Mouse (Mus musculus) embryonic facial prominence, embryonic 15.5 days (tissue): ENCODE measurements around the gene 1700025G04Rik. TPM values are rescaled to one million over a fixed set of nuclear protein-coding genes. Genes with fewer than 3 reads are reported as not detected.
A peak's percentile ranks its signal among the peaks of the same experiment; 100 is the strongest.

Experiments
- ATAC-seq: fragments of 200-750 bp; cut with Nextera tagmentation; 2 replicates; pipeline ENCODE4 v1.8.0; 2017; ENCODE audit warnings: low read depth, moderate TSS enrichment; ENCODE audit not compliant: insufficient number of reproducible peaks, low FRiP score, low TSS enrichment
- H3K27ac ChIP-seq: fragments of 300-500 bp; sonication (generic); replicated peaks from 2 replicates; pipeline ENCODE4 v1.5.1; 2015; ENCODE audit warnings: mild to moderate bottlenecking, inconsistent platforms
- H3K27me3 ChIP-seq: fragments of 300-500 bp; sonication (generic); 2 replicates; pipeline ENCODE4 v1.6.1; 2015; ENCODE audit warnings: inconsistent platforms
- H3K36me3 ChIP-seq: fragments of 300-500 bp; sonication (generic); 2 replicates; pipeline ENCODE4 v1.6.1; 2015; ENCODE audit warnings: mild to moderate bottlenecking, inconsistent platforms
- H3K4me1 ChIP-seq: fragments of 300-500 bp; sonication (generic); 2 replicates; pipeline ENCODE4 v1.6.1; 2015; ENCODE audit warnings: inconsistent platforms
- H3K4me2 ChIP-seq: fragments of 300-500 bp; sonication (generic); replicated peaks from 2 replicates; pipeline ENCODE4 v1.6.1; 2015; ENCODE audit warnings: mild to moderate bottlenecking, inconsistent platforms
- H3K4me3 ChIP-seq: fragments of 300-500 bp; sonication (generic); replicated peaks from 2 replicates; pipeline ENCODE4 v1.5.1; 2015; ENCODE audit warnings: mild to moderate bottlenecking, inconsistent platforms
- H3K9ac ChIP-seq: fragments of 300-500 bp; sonication (generic); 2 replicates; pipeline ENCODE4 v1.6.1; 2015; ENCODE audit warnings: inconsistent platforms
- H3K9me3 ChIP-seq: fragments of 300-500 bp; sonication (generic); replicated peaks from 2 replicates; pipeline ENCODE4 v1.6.1; 2016; ENCODE audit warnings: inconsistent platforms
- WGBS: fragments of 180-500 bp; shearing (Covaris S2); methylation state at CpG from one replicate; pipeline ENCODE4 v1.1.7; 2015; 5-methylcytosine and 5-hydroxymethylcytosine counted together
- polyA plus RNA-seq: library from polyadenylated mRNA; unstranded; fragments of >200 nt; fragmentation: Nextera tagmentation; extraction: Ambion mirVana; gene quantifications from 2 replicates; pipeline ENCODE4 v1.2.1, GENCODE M21; 2015

1700025G04Rik gene
- polyA plus RNA-seq, 1 experiment from 2014 or later, result 44.9 TPM

DNA sequence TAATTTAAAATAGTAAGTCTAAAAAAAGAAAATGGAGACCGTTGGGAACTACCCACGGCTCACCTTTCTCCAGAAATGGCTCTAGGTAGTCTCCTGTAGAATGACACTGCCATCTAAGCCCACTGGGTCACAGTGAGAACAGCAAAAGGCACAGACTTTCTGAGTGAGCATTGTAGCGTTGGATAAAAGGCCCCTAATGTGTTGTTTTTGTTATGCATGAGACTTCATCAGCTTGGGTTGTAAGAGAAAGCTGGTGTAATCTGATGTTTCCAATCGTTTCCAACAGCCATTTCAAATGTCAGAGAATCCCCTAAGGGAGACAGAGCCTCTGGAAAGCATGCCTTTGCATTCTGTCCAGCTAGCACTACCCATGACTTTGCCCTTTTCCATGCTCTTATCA lies 19.5 kb downstream of the 1700025G04Rik start:
- no peaks in the 10 kb centered on the region for H3K9me3 ChIP-seq
- H3K36me3 ChIP-seq, result no peaks in the 10 kb centered on the region
- H3K27ac ChIP-seq, result no peak overlapping the region
- H3K4me1 ChIP-seq, result no peaks in the 10 kb centered on the region
- WGBS, result 63% methylated on average over 4 of the region's 4 CpGs
- ATAC-seq, result no peak
- no peaks in the 10 kb centered on the region for H3K27me3 ChIP-seq
- no peak overlapping the region for H3K4me2 ChIP-seq
- H3K4me3 ChIP-seq, result no peak overlapping the region
- no peak overlapping the region for H3K9ac ChIP-seq

DNA sequence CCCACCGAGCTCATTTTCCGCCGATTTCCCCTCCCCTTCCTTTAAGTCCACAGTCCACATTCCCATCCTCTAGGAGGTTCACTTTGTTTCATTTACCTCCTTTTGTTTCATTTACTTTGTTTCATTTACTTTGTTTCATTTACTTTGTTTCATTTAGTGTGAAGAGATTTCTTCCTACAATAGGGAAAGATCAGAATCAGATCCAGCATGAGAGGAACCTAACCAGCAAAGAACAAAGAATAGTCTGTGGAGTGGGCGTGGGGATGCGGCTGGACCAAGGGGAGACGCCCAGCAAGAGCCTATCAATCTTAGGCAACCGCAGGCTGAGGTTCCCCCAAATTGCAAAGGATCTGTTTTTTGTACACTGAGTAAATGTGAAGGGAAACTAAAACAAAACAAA lies 20.2 kb downstream of the 1700025G04Rik start:
- no peaks in the 10 kb centered on the region for H3K9me3 ChIP-seq
- 70% methylated on average over 7 of the region's 7 CpGs for WGBS

DNA sequence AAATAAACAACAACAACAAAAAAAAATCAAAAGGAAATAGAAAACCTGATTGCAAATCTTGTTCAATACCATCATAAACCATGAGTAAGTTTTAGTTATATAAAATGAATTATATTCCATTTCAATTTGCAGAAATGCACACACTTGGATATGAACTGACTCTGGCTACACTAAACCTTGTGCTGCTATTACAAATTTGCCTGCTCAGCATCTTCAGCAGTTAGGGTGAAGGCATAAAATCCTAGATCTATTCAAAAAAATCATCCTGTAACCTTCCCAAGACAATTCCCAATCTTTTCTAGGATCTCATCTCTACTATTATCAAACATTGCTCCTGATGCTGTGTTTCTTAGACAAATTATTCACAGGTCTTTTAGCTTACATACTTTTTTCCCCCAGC lies 22.0 kb downstream of the 1700025G04Rik start:
- Histone ChIP-seq H3K36me3 (no peaks in the 10 kb centered on the region), H3K27me3 (no peaks in the 10 kb centered on the region), H3K4me3 (no peak overlapping the region), H3K27ac (no peak overlapping the region), H3K4me1 (peaks cover 7% of the 10 kb centered on the region; the same call in 1 of the 2 replicates), H3K9me3 (no peaks in the 10 kb centered on the region), H3K4me2 (no peak overlapping the region), H3K9ac (no peak overlapping the region)
- ATAC-seq, result no peak

More for the DNA sequence above, 20.2 kb downstream of the 1700025G04Rik start:
- Histone ChIP-seq H3K27ac (no peak overlapping the region), H3K36me3 (no peaks in the 10 kb centered on the region), H3K4me1 (no peaks in the 10 kb centered on the region), H3K4me3 (no peak overlapping the region), H3K9ac (no peak overlapping the region), H3K4me2 (no peak overlapping the region), H3K27me3 (no peaks in the 10 kb centered on the region)
- ATAC-seq, result no peak

DNA sequence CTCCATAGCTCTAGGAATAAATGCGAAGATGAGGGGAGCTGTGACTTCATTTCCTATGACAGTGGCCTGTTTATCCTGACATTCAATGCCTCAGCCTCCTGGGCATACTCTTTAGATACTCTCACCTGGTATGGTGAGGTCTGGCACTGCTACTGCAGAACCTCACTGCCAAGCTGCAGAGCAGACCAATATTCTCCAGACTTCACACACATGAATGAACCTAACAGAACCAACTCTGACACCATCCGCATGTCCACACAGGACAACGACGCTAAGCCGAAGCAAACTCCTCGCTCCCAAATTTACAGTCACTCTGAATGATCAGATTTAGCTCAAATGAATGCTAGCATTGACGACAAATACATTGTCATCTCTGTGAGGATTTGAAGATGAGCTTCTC lies 24.4 kb downstream of the 1700025G04Rik start:
- H3K4me1 ChIP-seq, result peaks cover 16% of the 10 kb centered on the region
- H3K4me3 ChIP-seq, result no peak overlapping the region
- H3K9me3 ChIP-seq, result no peaks in the 10 kb centered on the region
- no peaks in the 10 kb centered on the region for H3K27me3 ChIP-seq
- WGBS, result 95% methylated on average over 7 of the region's 7 CpGs
- H3K36me3 ChIP-seq, result no peaks in the 10 kb centered on the region
- no peak overlapping the region for H3K4me2 ChIP-seq
- no peak overlapping the region for H3K27ac ChIP-seq
- H3K9ac ChIP-seq, result no peak overlapping the region
- ATAC-seq, result no peak

DNA sequence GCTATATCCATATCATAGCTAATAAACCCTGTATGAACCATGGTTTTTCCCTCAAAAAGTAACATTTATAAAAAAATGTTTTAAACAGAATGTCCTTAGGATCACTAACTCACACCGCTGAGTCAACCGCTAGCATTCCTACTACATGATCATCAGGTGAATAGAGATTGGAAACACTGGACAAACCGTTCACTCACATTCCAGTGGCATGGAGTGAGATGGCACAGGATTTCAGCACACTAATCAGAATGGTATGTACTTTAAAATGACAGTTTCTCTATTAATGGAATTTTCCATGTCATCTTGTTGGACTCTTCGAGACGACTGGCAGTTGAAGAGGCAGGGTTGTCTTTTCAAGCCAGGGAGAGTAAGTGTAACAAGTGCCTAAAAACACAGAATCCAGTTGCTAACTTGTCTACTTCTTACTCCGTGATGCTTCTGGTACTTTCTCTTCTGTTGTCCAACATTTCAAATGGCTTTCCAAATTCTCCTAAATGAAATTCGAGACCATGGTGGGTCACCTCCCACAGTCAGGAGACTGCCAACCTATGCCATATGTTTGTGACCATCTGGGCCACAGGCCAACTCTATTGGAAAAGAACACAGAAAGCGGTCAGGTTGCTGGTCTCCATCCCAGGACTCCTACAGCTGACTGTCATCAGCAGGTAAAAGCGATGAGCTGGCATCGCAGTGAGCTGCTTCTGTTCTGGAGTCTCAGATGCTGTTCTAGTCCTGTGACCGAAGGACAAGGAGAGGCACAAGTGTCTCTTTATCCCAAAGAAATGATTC lies 26.4 kb downstream of the 1700025G04Rik start:
- H3K27me3 ChIP-seq, result no peaks in the 10 kb centered on the region
- 85% methylated on average over 11 of the region's 11 CpGs for WGBS
- H3K4me3 ChIP-seq, result no peak overlapping the region
- no peaks in the 10 kb centered on the region for H3K36me3 ChIP-seq
- no peak for ATAC-seq
- H3K27ac ChIP-seq, result no peak overlapping the region
- no peak overlapping the region for H3K4me2 ChIP-seq
- no peak overlapping the region for H3K9ac ChIP-seq
- peaks cover 22% of the 10 kb centered on the region for H3K4me1 ChIP-seq
- H3K9me3 ChIP-seq, result no peaks in the 10 kb centered on the region

DNA sequence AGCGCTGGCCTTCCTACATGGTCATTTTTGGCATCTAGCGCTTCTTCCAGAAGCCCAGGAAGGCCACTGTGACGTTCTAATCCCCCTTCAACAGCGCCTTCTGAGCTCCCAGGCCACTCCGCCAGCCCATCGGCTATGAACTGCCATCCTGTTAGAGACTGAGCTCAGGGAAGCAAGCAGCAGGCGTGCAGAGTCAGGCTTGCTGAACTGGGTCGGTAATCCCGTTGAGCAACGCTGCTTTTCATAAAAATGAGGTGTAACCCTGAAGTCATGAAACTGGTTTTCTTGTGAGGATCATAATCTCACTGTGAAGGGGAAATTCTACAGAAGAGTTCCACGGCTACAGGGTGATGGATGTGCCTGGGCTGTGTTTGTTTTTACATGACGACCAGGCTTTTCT lies 28.2 kb downstream of the 1700025G04Rik start:
- Histone ChIP-seq H3K36me3 (no peaks in the 10 kb centered on the region), H3K27ac (peak overlapping the region; percentile 80), H3K4me1 (peaks cover 22% of the 10 kb centered on the region), H3K9ac (no peak overlapping the region), H3K4me3 (no peak overlapping the region), H3K4me2 (no peak overlapping the region), H3K9me3 (no peaks in the 10 kb centered on the region), H3K27me3 (no peaks in the 10 kb centered on the region)
- ATAC-seq, result no peak
- WGBS, result 70% methylated on average over 12 of the region's 12 CpGs

DNA sequence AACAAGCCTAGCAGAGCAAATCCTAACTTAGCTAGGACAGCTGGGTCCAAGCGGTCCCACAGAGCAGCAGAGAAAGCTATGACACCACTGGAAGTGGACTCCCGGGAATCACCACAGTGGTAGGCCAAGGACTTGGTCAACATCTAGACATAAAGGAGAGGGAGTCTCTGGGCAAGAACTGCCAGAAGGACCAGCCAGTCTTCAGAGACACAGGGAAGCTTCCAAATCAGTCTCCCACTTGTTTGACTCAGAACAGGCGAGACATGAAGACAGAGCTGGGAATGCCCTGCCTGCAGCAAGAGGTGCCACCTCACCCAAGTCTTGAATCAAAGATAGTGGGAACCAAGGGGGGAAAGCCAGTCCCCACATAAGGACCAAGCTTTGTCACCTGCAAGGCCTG lies 29.7 kb downstream of the 1700025G04Rik start:
- Histone ChIP-seq H3K4me2 (no peak overlapping the region), H3K27me3 (no peaks in the 10 kb centered on the region), H3K27ac (no peak overlapping the region), H3K9me3 (no peaks in the 10 kb centered on the region), H3K9ac (no peak overlapping the region), H3K4me3 (no peak overlapping the region), H3K4me1 (peaks cover 22% of the 10 kb centered on the region), H3K36me3 (no peaks in the 10 kb centered on the region)
- ATAC-seq, result no peak
- WGBS, result 95% methylated on average over 3 of the region's 3 CpGs

DNA sequence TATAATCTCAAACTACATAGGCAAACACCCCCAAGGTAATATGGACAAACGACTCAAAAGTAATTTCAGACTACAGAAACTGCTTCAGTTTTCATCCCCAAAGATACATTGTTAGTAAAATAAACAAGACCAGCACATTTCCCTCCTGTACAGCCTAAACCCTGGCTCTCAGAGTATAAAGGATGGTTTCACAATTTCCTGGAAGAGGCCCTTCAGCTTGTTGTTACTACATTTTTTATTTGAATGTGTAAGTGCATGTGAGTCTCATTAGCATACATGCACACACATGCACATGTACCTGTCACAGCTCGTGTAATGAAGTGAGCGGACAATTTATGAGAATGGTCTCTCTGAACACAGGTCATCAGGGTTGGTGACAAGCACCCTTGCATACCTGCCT lies 31.1 kb downstream of the 1700025G04Rik start:
- H3K4me1 ChIP-seq, result peaks cover 17% of the 10 kb centered on the region
- WGBS, result 72% methylated on average over 3 of the region's 3 CpGs
- no peak overlapping the region for H3K4me2 ChIP-seq
- H3K36me3 ChIP-seq, result no peaks in the 10 kb centered on the region
- no peak for ATAC-seq
- H3K9me3 ChIP-seq, result no peaks in the 10 kb centered on the region
- H3K27me3 ChIP-seq, result no peaks in the 10 kb centered on the region
- H3K4me3 ChIP-seq, result no peak overlapping the region
- no peak overlapping the region for H3K9ac ChIP-seq
- H3K27ac ChIP-seq, result no peak overlapping the region

DNA sequence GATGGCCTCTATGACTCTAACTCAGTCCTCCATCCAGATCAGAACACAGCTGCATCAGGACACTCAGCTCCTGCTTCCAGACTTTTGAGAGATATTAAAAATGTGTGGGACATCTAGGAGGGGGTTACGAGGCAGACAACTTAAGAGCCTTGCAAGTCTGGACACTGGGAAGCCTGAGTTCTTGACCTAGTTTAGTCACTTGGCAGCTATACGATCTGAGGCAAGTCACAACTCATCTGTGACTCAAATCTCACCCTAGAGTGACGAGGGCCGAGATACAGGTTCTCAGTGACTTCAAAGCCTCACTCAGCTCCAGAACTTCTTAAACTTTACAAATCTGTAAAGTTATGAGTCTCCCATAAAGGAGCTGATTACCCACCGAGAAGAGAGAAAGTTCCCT lies 36.8 kb downstream of the 1700025G04Rik start:
- H3K9ac ChIP-seq, result no peak overlapping the region
- no peaks in the 10 kb centered on the region for H3K27me3 ChIP-seq
- WGBS, result 64% methylated on average over 5 of the region's 5 CpGs
- H3K9me3 ChIP-seq, result no peaks in the 10 kb centered on the region
- no peak overlapping the region; the same call in 1 of the 2 replicates for H3K27ac ChIP-seq
- H3K36me3 ChIP-seq, result no peaks in the 10 kb centered on the region
- ATAC-seq, result no peak
- H3K4me3 ChIP-seq, result no peak overlapping the region
- H3K4me1 ChIP-seq, result peaks cover 32% of the 10 kb centered on the region
- H3K4me2 ChIP-seq, result no peak overlapping the region

DNA sequence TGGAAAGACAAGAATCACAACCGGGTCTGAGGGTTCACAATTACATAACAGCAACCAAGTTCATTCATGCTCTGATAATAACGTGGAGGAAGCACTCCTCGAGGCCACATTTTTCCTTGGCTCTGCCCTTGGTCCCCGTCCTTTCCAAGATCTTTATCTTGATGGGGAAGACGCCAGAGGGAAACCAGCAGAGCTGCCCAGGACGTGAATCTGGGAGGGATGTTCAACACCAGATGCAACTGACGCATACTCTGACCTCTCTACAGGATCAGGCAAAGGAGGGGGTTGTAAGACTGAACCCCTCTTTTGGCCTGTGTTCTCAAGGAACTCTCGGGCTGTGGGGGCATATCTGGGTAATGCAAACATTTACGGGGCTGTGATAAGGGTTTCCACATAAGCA lies 38.1 kb downstream of the 1700025G04Rik start:
- 52% methylated on average over 9 of the region's 9 CpGs for WGBS

DNA sequence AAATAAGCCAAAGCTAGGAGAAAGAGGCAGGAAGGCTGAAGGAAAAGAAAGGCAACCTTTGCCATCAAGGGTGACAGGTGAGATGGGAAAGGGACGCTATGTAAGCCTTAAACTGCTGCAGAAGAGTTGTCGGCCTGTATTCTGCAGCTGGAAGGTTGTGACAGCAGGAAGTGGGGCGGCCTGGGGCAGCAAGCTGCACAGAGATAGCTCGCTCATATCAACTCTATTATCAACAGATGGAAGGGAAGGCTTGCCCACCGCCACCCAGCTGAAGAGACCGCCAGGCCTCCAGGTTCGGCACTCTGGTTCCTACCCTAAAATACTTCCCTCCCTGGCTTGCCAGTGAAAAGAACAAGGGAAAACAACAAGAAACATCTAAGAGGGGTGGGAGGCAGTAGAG lies 39.9 kb downstream of the 1700025G04Rik start:
- Histone ChIP-seq H3K9ac (no peak overlapping the region), H3K4me1 (peaks cover 35% of the 10 kb centered on the region), H3K4me2 (no peak overlapping the region), H3K27ac (no peak overlapping the region), H3K4me3 (no peak overlapping the region), H3K27me3 (no peaks in the 10 kb centered on the region), H3K36me3 (no peaks in the 10 kb centered on the region), H3K9me3 (no peaks in the 10 kb centered on the region)
- 77% methylated on average over 7 of the region's 7 CpGs for WGBS
- ATAC-seq, result no peak

More for the DNA sequence above, 38.1 kb downstream of the 1700025G04Rik start:
- H3K27me3 ChIP-seq, result no peaks in the 10 kb centered on the region
- ATAC-seq, result no peak
- no peak overlapping the region for H3K9ac ChIP-seq
- H3K4me3 ChIP-seq, result no peak overlapping the region
- no peak overlapping the region for H3K27ac ChIP-seq
- no peaks in the 10 kb centered on the region for H3K9me3 ChIP-seq
- H3K36me3 ChIP-seq, result no peaks in the 10 kb centered on the region
- no peak overlapping the region for H3K4me2 ChIP-seq
- peaks cover 35% of the 10 kb centered on the region for H3K4me1 ChIP-seq

DNA sequence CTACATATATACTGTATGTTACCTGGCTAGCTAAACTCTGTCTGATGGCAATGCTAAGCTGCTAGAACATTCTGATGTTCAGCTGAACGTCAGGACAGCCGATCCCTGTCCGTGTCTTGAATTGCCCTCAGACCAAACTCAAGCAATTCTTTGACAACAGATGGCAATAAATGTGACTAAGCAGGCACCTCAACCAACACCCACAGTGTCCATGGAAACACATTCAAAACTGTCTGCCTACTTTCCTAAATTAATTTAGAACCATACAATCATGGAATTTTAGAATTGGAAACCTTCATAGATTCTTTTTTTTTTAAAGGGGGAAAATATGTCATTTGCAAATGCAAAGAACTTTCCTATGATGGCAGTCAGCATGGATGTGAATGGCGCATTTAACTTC lies 41.6 kb downstream of the 1700025G04Rik start:
- Histone ChIP-seq H3K4me2 (no peak overlapping the region), H3K4me1 (peaks cover 35% of the 10 kb centered on the region), H3K9ac (no peak overlapping the region), H3K9me3 (no peaks in the 10 kb centered on the region), H3K27ac (no peak overlapping the region), H3K4me3 (no peak overlapping the region), H3K36me3 (no peaks in the 10 kb centered on the region), H3K27me3 (no peaks in the 10 kb centered on the region)
- 78% methylated on average over 4 of the region's 4 CpGs for WGBS
- ATAC-seq, result no peak
